9 mouse cellular contexts compared by ENCODE assay signal in genomic region chr5:82060679-82061078, GRCm38 (mm10).
DNase-seq lines count a peak whose midpoint lies in the region; ATAC-seq and TF ChIP-seq lines count a peak whose summit lies in the region.
"Had no signal": no experiment of that assay in that cellular context is flagged by ENCODE, and none has a peak within 500 bp of the region (broad histone marks: within the 10 kb centered on the region; RNA-seq: fewer than 3 reads in every experiment).

No protein-coding gene starts in this region.

- H3K27ac ChIP-seq in midbrain, postnatal 0 days (ENCODE audit: low read depth, low read length), result no peak overlapping the region
- H3K27ac ChIP-seq in midbrain, embryonic 10.5 days (replicated peaks), result no peak overlapping the region
- H3K27ac ChIP-seq: stomach, embryonic 15.5 days had no signal

- WGBS in midbrain, postnatal 0 days, result 58% methylated on average over 1 of the region's 1 CpGs
- WGBS in midbrain, embryonic 10.5 days, result 69% methylated on average over 1 of the region's 1 CpGs

- H3K9me3 ChIP-seq in midbrain, postnatal 0 days (ENCODE audit: low read length), result peaks cover 8% of the 10 kb centered on the region; the same call in 1 of the 2 replicates
- H3K9me3 ChIP-seq in midbrain, embryonic 10.5 days (replicated peaks), result peaks cover 7% of the 10 kb centered on the region; the same call in 1 of the 2 replicates
- H3K9me3 ChIP-seq: stomach, embryonic 15.5 days had no signal

- TF ChIP-seq CTCF in midbrain, postnatal 0 days (IDR thresholded peaks at IDR 0.05), result peak; percentile 34; the same call in 1 of the 2 replicates

- intact Hi-C loops in heart, postnatal 25 days (cut with DNase I), result no loop called here

- no peaks in the 10 kb centered on the region for H3K4me1 ChIP-seq in midbrain, postnatal 0 days (ENCODE audit: insufficient read depth, low read length)
- H3K4me1 ChIP-seq in midbrain, embryonic 10.5 days, result no peaks in the 10 kb centered on the region
- H3K4me1 ChIP-seq: stomach, embryonic 15.5 days had no signal

- no peak for ATAC-seq in midbrain, postnatal 0 days (ENCODE audit: low FRiP score)

- DNase-seq in heart, postnatal 4 days, result peak; percentile 5
- DNase-seq in heart, postnatal 25 days (ENCODE audit: low spot score), result no peak
- peak; percentile 3 for DNase-seq in midbrain, postnatal 0 days (ENCODE audit: low spot score)
- no peak for DNase-seq in midbrain, embryonic 10.5 days (ENCODE audit: low spot score)
- DNase-seq in brain, adult 2 months (ENCODE audit: low read depth, low spot score), result peak; percentile 59
- peak; percentile 4 for DNase-seq in lung, postnatal 36 days
- no peak for DNase-seq in MN1 (ENCODE audit: low spot score)
- DNase-seq in cerebellum, adult 11-12 months, result no peak

- no peak overlapping the region for H3K4me3 ChIP-seq in midbrain, postnatal 0 days (ENCODE audit: low read depth, low read length)
- H3K4me3 ChIP-seq in midbrain, embryonic 10.5 days, result no peak overlapping the region
- H3K4me3 ChIP-seq: stomach, embryonic 15.5 days had no signal

- H3K9ac ChIP-seq in midbrain, postnatal 0 days (replicated peaks; ENCODE audit: low read length, poor library complexity, severe bottlenecking), result no peak overlapping the region
- H3K9ac ChIP-seq: stomach, embryonic 15.5 days had no signal

- H3K4me2 ChIP-seq in midbrain, postnatal 0 days (ENCODE audit: low read depth, low read length, poor library complexity, severe bottlenecking), result no peak overlapping the region
- H3K4me2 ChIP-seq: stomach, embryonic 15.5 days had no signal

- no peaks in the 10 kb centered on the region for H3K36me3 ChIP-seq in midbrain, postnatal 0 days (ENCODE audit: insufficient read depth, low read length)
- no peaks in the 10 kb centered on the region for H3K36me3 ChIP-seq in midbrain, embryonic 10.5 days
- H3K36me3 ChIP-seq: stomach, embryonic 15.5 days had no signal

- H3K27me3 ChIP-seq in midbrain, postnatal 0 days (ENCODE audit: insufficient read depth, low read length), result no peaks in the 10 kb centered on the region
- H3K27me3 ChIP-seq in midbrain, embryonic 10.5 days (ENCODE audit: low read depth, poor library complexity, severe bottlenecking), result no peaks in the 10 kb centered on the region
- H3K27me3 ChIP-seq: stomach, embryonic 15.5 days had no signal

Comparison
In these comparisons a context has a peak if more than half of its experiments do, and no peak if none do; other contexts are left out.
1. DNase-seq: peak in heart, postnatal 4 days (single experiment), midbrain, postnatal 0 days (single experiment), brain, adult 2 months (single experiment) and lung, postnatal 36 days (single experiment); none in heart, postnatal 25 days (single experiment), midbrain, embryonic 10.5 days (single experiment), MN1 (single experiment) and cerebellum, adult 11-12 months (single experiment).